Mouse (Mus musculus): ENCODE results near the gene Trpc5.

Trpc5 gene

GRCm38 (mm10) chrX:144688142-144688206 is at the start of gene Trpc5:
Gene Trpc5, minus strand, starts transcription at chrX:144688180.
- no peak for DNase-seq

- no peak for DNase-seq
Measured at GRCm38 (mm10) chrX:144716330-144716729, 28.4 kb upstream of the Trpc5 start.

GRCm38 (mm10) chrX:144689859-144690181 is 1.8 kb upstream of the Trpc5 start:
- no peak for DNase-seq

- no peak for DNase-seq
Measured at GRCm38 (mm10) chrX:144689119-144689858, 1.3 kb upstream of the Trpc5 start.

- no peak for DNase-seq
Measured at GRCm38 (mm10) chrX:144688207-144689118, 483 bp upstream of the Trpc5 start, which contains the start of gene Rtl4. Gene Rtl4, plus strand, starts transcription at chrX:144688907.

- no peak for DNase-seq
Measured at GRCm38 (mm10) chrX:144687742-144688141, 238 bp downstream of the Trpc5 start.

- DNase-seq, result no peak
Measured at GRCm38 (mm10) chrX:144652196-144652595, 35.8 kb downstream of the Trpc5 start.

- peak; percentile 4 for DNase-seq
Measured at GRCm38 (mm10) chrX:144645394-144645793, 42.6 kb downstream of the Trpc5 start.

GRCm38 (mm10) chrX:144644756-144645155 is 43.2 kb downstream of the Trpc5 start:
- DNase-seq, result no peak

GRCm38 (mm10) chrX:144612753-144613152 is 75.2 kb downstream of the Trpc5 start:
- DNase-seq, result no peak

GRCm38 (mm10) chrX:144536431-144536830 is 151.5 kb downstream of the Trpc5 start:
- no peak for DNase-seq

- peak; percentile 45 for DNase-seq
Measured at GRCm38 (mm10) chrX:144526042-144526441, 161.9 kb downstream of the Trpc5 start.

GRCm38 (mm10) chrX:144523239-144523638 is 164.7 kb downstream of the Trpc5 start:
- no peak for DNase-seq

- no peak for DNase-seq
Measured at GRCm38 (mm10) chrX:144491394-144491793, 196.6 kb downstream of the Trpc5 start.

- no peak for DNase-seq
Measured at GRCm38 (mm10) chrX:144464416-144464815, 223.6 kb downstream of the Trpc5 start.

GRCm38 (mm10) chrX:144456281-144456680 is 231.7 kb downstream of the Trpc5 start, which contains the start of gene Trpc5os:
Gene Trpc5os, plus strand, starts transcription at chrX:144456581.
- DNase-seq, result no peak

GRCm38 (mm10) chrX:144423848-144424247 is 264.1 kb downstream of the Trpc5 start:
- DNase-seq, result no peak

- no peak for DNase-seq
Measured at GRCm38 (mm10) chrX:144421091-144421490, 266.9 kb downstream of the Trpc5 start.

- no peak for DNase-seq
Measured at GRCm38 (mm10) chrX:144420259-144420658, 267.7 kb downstream of the Trpc5 start.

- no peak for DNase-seq
Measured at GRCm38 (mm10) chrX:144408036-144408435, 279.9 kb downstream of the Trpc5 start.

- DNase-seq, result peak; percentile 30
Measured at GRCm38 (mm10) chrX:144403526-144403925, 284.5 kb downstream of the Trpc5 start.

GRCm38 (mm10) chrX:144374196-144374595 is 313.8 kb downstream of the Trpc5 start:
- no peak for DNase-seq

GRCm38 (mm10) chrX:144338355-144338754 is 349.6 kb downstream of the Trpc5 start:
- DNase-seq, result no peak

- no peak for DNase-seq
Measured at GRCm38 (mm10) chrX:144337938-144338337, 350.0 kb downstream of the Trpc5 start.

Measured in thymus, postnatal 14 days (tissue).